Mouse (Mus musculus): ENCODE results near the gene Pira2. TPM values are rescaled to one million over a fixed set of nuclear protein-coding genes. Genes with fewer than 3 reads are reported as not detected.

The Pira2 gene
- 0.01 and 0.02 TPM in 2 replicates for polyA plus RNA-seq (2012; rRNA removed)

DNA sequence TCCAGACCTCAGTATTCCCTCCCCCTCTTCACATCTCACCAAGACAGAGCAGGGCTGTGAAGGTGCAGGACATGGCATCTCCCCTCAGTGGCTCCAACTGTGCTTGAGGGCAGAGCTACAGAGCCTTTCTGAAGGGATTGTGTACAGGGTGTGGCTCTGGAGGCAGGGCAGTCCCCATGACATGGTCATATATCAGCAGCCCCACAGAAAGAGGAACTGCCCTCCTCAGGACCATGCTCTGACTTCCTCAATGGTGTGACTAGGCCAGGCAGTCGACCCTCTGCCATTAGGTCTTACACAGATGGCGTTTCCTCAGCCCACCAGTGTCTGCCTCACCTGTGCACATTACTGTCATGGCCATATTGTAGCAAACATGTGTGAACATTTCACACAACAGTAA lies at the start of gene Pira2:
Gene Pira2, minus strand, starts transcription at position 101 of the 400 bp plus-strand sequence.

DNA sequence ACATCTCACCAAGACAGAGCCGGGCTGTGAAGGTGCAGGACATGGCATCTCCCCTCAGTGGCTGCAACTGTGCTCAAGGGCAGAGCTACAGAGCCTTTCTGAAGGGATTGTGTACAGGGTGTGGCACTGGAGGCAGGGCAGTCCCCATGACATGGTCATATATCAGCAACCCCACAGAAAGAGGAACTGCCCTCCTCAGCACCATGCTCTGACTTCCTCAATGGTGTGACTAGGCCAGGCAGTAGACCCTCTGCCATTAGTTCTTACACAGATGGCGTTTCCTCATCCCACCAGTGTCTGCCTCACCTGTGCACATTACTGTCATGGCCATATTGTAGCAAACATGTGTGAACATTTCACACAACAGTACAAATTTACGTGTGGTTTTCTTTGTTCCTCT lies 19.3 kb downstream of the Pira2 start, which contains the start of gene Gm15448:
Gene Gm15448, minus strand, starts transcription at position 89 of the 400 bp plus-strand sequence.

Other genes starting within 250 kb of the Pira2 start
- 0.72 and 0.78 TPM in 2 replicates for gene Oscar, start 228.9 kb downstream of the Pira2 start, polyA plus RNA-seq (2012; rRNA removed)
- gene Ndufa3, start 227.7 kb downstream of the Pira2 start, polyA plus RNA-seq (2012; rRNA removed): 170 and 221 TPM in 2 replicates
- gene Tfpt, start 215.1 kb downstream of the Pira2 start, polyA plus RNA-seq (2012; rRNA removed): 27.4 and 59.0 TPM in 2 replicates
- 109 and 130 TPM in 2 replicates for gene Prpf31, start 215.1 kb downstream of the Pira2 start, polyA plus RNA-seq (2012; rRNA removed)
- gene Cnot3, start 199.8 kb downstream of the Pira2 start, polyA plus RNA-seq (2012; rRNA removed): 93.2 and 93.8 TPM in 2 replicates
- gene Leng1, start 179.2 kb downstream of the Pira2 start, polyA plus RNA-seq (2012; rRNA removed): 9.6 and 14.9 TPM in 2 replicates
- gene Tmc4, start 167.5 kb downstream of the Pira2 start, polyA plus RNA-seq (2012; rRNA removed): 11.1 and 12.2 TPM in 2 replicates
- 145 and 171 TPM in 2 replicates for gene Tsen34, start 152.2 kb downstream of the Pira2 start, polyA plus RNA-seq (2012; rRNA removed)
- gene Mboat7, start 151.5 kb downstream of the Pira2 start, polyA plus RNA-seq (2012; rRNA removed): 27.2 and 42.3 TPM in 2 replicates
- 3,019 and 3,270 TPM in 2 replicates for gene Rps9, start 141.1 kb downstream of the Pira2 start, polyA plus RNA-seq (2012; rRNA removed)
- gene Pirb, start 124.7 kb downstream of the Pira2 start, polyA plus RNA-seq (2012; rRNA removed): 0.20 and 0.22 TPM in 2 replicates
- gene Gm15448, start 19.4 kb downstream of the Pira2 start, polyA plus RNA-seq (2012; rRNA removed): not detected in 2 replicates
- gene Gm14548, start 53.1 kb upstream of the Pira2 start, polyA plus RNA-seq (2012; rRNA removed): not detected in 2 replicates
- 0.02 TPM in 1 of 2 replicates, not detected in the other for gene Lilra6, start 70.5 kb upstream of the Pira2 start, polyA plus RNA-seq (2012; rRNA removed)
- gene Lair1, start 218.2 kb upstream of the Pira2 start, polyA plus RNA-seq (2012; rRNA removed): 0.92 and 1.3 TPM in 2 replicates

Measured in central nervous system, embryonic 11.5 days (tissue).